Mouse (Mus musculus) CD4-positive, CD25-positive, alpha-beta regulatory T cell, adult 4 months (primary cell): ENCODE data around the gene Rnf144b. TPM values are rescaled to one million over a fixed set of nuclear protein-coding genes. Genes with fewer than 3 reads are reported as not detected.

Source experiments
- ATAC-seq: one replicate; pipeline ENCODE4 v1.8.0; 2017
- polyA plus RNA-seq, 2 experiments: library from polyadenylated mRNA; unstranded; fragments of 100-300 nt; shearing (Covaris generic); gene quantifications; one replicate each; pipeline ENCODE4 v1.2.1; 2017

Gene Rnf144b
- polyA plus RNA-seq, 2 experiments from 2014 or later, result 0.08 TPM; not detected in 1

GRCm38 (mm10) chr13:47183033-47183730 lies 60.7 kb downstream of the Rnf144b start:
- ATAC-seq, result no peak

GRCm38 (mm10) chr13:47183771-47184170 lies 61.3 kb downstream of the Rnf144b start:
- no peak for ATAC-seq

GRCm38 (mm10) chr13:47187836-47188235 lies 65.4 kb downstream of the Rnf144b start:
- no peak for ATAC-seq

GRCm38 (mm10) chr13:47189971-47190370 lies 67.5 kb downstream of the Rnf144b start:
- no peak for ATAC-seq

- ATAC-seq, result no peak
Observed at GRCm38 (mm10) chr13:47192200-47192599, 69.7 kb downstream of the Rnf144b start.

- no peak for ATAC-seq
Observed at GRCm38 (mm10) chr13:47192771-47193170, 70.3 kb downstream of the Rnf144b start.

GRCm38 (mm10) chr13:47193326-47194153 lies 71.1 kb downstream of the Rnf144b start:
- ATAC-seq, result no peak

- no peak for ATAC-seq
Observed at GRCm38 (mm10) chr13:47194695-47195094, 72.2 kb downstream of the Rnf144b start.

GRCm38 (mm10) chr13:47195491-47195890 lies 73.0 kb downstream of the Rnf144b start:
- ATAC-seq, result no peak

GRCm38 (mm10) chr13:47200011-47200670 lies 77.7 kb downstream of the Rnf144b start:
- no peak for ATAC-seq

GRCm38 (mm10) chr13:47201962-47202624 lies 79.6 kb downstream of the Rnf144b start:
- ATAC-seq, result no peak

GRCm38 (mm10) chr13:47210496-47210895 lies 88.0 kb downstream of the Rnf144b start:
- ATAC-seq, result no peak

- ATAC-seq, result no peak
Observed at GRCm38 (mm10) chr13:47210992-47211391, 88.5 kb downstream of the Rnf144b start.

- ATAC-seq, result no peak
Observed at GRCm38 (mm10) chr13:47211581-47211980, 89.1 kb downstream of the Rnf144b start.

- ATAC-seq, result no peak
Observed at GRCm38 (mm10) chr13:47213817-47214216, 91.4 kb downstream of the Rnf144b start.

- ATAC-seq, result no peak
Observed at GRCm38 (mm10) chr13:47214895-47215294, 92.4 kb downstream of the Rnf144b start.

- no peak for ATAC-seq
Observed at GRCm38 (mm10) chr13:47215815-47216585, 93.5 kb downstream of the Rnf144b start.

GRCm38 (mm10) chr13:47217107-47217571 lies 94.7 kb downstream of the Rnf144b start:
- ATAC-seq, result no peak

- ATAC-seq, result no peak
Observed at GRCm38 (mm10) chr13:47218351-47218750, 95.9 kb downstream of the Rnf144b start.

- ATAC-seq, result no peak
Observed at GRCm38 (mm10) chr13:47220426-47220825, 98.0 kb downstream of the Rnf144b start.

- ATAC-seq, result no peak
Observed at GRCm38 (mm10) chr13:47223576-47224538, 101.4 kb downstream of the Rnf144b start.
